Mouse (Mus musculus) embryonic facial prominence, embryonic 10.5 days (tissue): Measurements from ENCODE around the gene Fxyd3. TPM values are rescaled to one million over a fixed set of nuclear protein-coding genes. Genes with fewer than 3 reads are reported as not detected.

Source experiments
- DNase-seq: peaks from one replicate; pipeline ENCODE4 v3.0.0-alpha.2; 2017; ENCODE audit warnings: low spot score
- H3K27ac ChIP-seq: fragments of 300-500 bp; sonication (generic); replicated peaks from 2 replicates; pipeline ENCODE4 v1.5.1; 2016; ENCODE audit warnings: mild to moderate bottlenecking
- H3K27me3 ChIP-seq: fragments of 300-500 bp; sonication (generic); replicated peaks from 2 replicates; pipeline ENCODE4 v1.6.1; 2016; ENCODE audit warnings: low read depth, mild to moderate bottlenecking; ENCODE audit not compliant: poor library complexity, severe bottlenecking
- H3K36me3 ChIP-seq: fragments of 300-500 bp; sonication (generic); replicated peaks from 2 replicates; pipeline ENCODE4 v1.6.1; 2016; ENCODE audit warnings: mild to moderate bottlenecking, moderate library complexity
- H3K4me1 ChIP-seq: fragments of 300-500 bp; sonication (generic); 2 replicates; pipeline ENCODE4 v1.6.1; 2016
- H3K4me3 ChIP-seq: fragments of 300-500 bp; sonication (generic); 2 replicates; pipeline ENCODE4 v1.5.1; 2016; ENCODE audit warnings: mild to moderate bottlenecking, moderate library complexity
- H3K9me3 ChIP-seq: fragments of 300-500 bp; sonication (generic); 2 replicates; pipeline ENCODE4 v1.6.1; 2016; ENCODE audit warnings: mild to moderate bottlenecking
- WGBS: fragments of 180-500 bp; shearing (Covaris S2); methylation state at CpG from one replicate; pipeline ENCODE4 v1.1.7; 2016; 5-methylcytosine and 5-hydroxymethylcytosine counted together
- polyA plus RNA-seq: library from polyadenylated mRNA; unstranded; fragments of >200 nt; fragmentation: Nextera tagmentation; extraction: Ambion mirVana; gene quantifications from 2 replicates; pipeline ENCODE4 v1.2.1, GENCODE M21; 2016

Fxyd3 gene
- polyA plus RNA-seq, 1 experiment from 2014 or later: 8.8 TPM

GRCm38 (mm10) chr7:31059919-31060620 is 16.4 kb downstream of the Fxyd3 start:
- Histone ChIP-seq H3K4me3 (peak overlapping the region; percentile 15; the same call in 1 of the 2 replicates), H3K27me3 (peaks cover 6% of the 10 kb centered on the region), H3K27ac (peak overlapping the region; percentile 60), H3K36me3 (no peaks in the 10 kb centered on the region), H3K9me3 (no peaks in the 10 kb centered on the region), H3K4me1 (peaks cover 24% of the 10 kb centered on the region)
- DNase-seq: no peak
- WGBS: 60% methylated on average over 11 of the region's 11 CpGs

- H3K27me3 ChIP-seq: peaks cover 16% of the 10 kb centered on the region
- H3K4me3 ChIP-seq: no peak within 1 kb of the TSS
- H3K4me1 ChIP-seq: peaks cover 33% of the 10 kb centered on the region
- no peaks in the 10 kb centered on the region for H3K36me3 ChIP-seq
- 2% methylated on average over 2 of the region's 2 CpGs for whole genome bisulfite sequencing
- no peaks in the 10 kb centered on the region for H3K9me3 ChIP-seq
- peak; percentile 88 for DNase-seq
- H3K27ac ChIP-seq: peak within 1 kb of the TSS; percentile 60
These were observed 17.4 kb downstream of the Fxyd3 start, which contains the start of gene Lgi4 for GRCm38 (mm10) chr7:31059108-31059507. Gene Lgi4, plus strand, starts transcription at chr7:31059342.

- peaks cover 25% of the 10 kb centered on the region for H3K27me3 ChIP-seq
- no peaks in the 10 kb centered on the region for H3K36me3 ChIP-seq
- no peak overlapping the region for H3K27ac ChIP-seq
- peaks cover 42% of the 10 kb centered on the region for H3K4me1 ChIP-seq
- WGBS: 83% methylated on average over 6 of the region's 6 CpGs
- H3K4me3 ChIP-seq: no peak overlapping the region
- H3K9me3 ChIP-seq: no peaks in the 10 kb centered on the region
- DNase-seq: no peak
These were observed 18.3 kb downstream of the Fxyd3 start for GRCm38 (mm10) chr7:31058211-31058610.

DNA sequence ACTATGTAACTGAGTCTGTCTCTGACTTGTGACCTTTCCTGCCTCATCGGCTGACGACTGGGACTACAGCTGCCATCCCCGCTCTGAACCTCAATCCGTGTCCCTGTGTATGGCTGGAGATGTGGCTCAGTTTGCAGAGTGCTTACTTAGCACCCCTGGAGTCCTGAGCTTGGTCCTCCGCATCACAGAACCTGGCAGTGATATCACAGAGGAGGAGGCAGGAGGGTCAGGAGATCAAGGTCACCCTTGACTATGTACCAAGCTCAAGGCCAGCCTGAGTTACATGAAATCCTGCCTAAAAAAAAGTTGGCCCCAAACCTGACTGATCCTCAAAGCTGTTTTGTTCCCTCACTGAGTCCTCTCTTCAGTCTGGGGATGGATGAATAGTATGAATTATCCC is 18.8 kb downstream of the Fxyd3 start:
- no peaks in the 10 kb centered on the region for H3K36me3 ChIP-seq
- no peaks in the 10 kb centered on the region for H3K9me3 ChIP-seq
- no peak overlapping the region for H3K4me3 ChIP-seq
- peaks cover 29% of the 10 kb centered on the region for H3K27me3 ChIP-seq
- no peak overlapping the region for H3K27ac ChIP-seq
- DNase-seq: no peak
- H3K4me1 ChIP-seq: peaks cover 47% of the 10 kb centered on the region
- 71% methylated on average over 5 of the region's 5 CpGs for WGBS

DNA sequence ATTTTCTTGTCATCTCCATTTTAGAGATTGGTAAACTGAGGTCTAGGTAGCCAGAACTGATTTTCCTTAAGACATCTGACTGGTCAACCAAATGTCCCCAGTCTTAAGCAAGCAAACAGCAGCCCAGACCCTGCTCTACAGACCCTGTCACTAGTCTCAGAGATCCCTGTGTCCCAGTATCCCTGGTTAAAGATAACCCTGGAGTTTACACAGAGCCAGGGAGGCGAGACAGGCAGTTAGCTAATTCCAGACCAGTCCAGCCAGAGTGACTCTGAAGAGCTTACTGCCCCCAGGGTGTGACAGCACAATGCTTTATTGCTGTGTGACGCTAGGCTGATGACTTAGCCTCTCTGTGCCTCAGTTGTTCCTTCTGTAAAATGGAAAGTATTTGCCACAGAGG is 19.4 kb downstream of the Fxyd3 start, which contains the start of gene Fxyd1:
Fxyd1 (minus strand) TSS at position 129 of the 400 bp plus-strand sequence.
- Histone ChIP-seq H3K27me3 (peaks cover 36% of the 10 kb centered on the region), H3K36me3 (no peaks in the 10 kb centered on the region), H3K27ac (0 out of 2 replicates have a peak within 1 kb of the TSS, but pooled peaks have one; percentile 74), H3K4me3 (no peak within 1 kb of the TSS), H3K4me1 (peaks cover 54% of the 10 kb centered on the region), H3K9me3 (no peaks in the 10 kb centered on the region)
- WGBS: 73% methylated on average over 2 of the region's 2 CpGs
- DNase-seq: no peak

DNA sequence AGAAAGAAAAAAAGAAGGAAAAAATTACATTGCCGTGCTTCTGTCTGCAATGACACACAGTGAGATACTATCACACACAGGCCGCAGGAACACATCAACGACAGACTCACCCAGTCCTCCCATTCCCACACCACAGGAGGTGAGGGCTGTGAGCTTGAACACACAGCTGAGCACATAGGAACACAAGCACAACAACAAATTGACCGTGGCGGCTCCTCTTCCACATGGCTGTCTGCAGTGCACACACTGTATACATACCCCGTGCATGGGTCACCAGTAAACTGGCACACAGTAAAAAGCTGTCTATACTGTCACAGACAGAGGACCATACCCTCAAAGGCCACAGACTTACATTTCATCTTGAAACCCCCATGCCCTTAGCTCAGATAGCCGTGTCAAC is 20.1 kb downstream of the Fxyd3 start:
- peaks cover 60% of the 10 kb centered on the region for H3K4me1 ChIP-seq
- H3K36me3 ChIP-seq: no peaks in the 10 kb centered on the region
- WGBS: 80% methylated on average over 7 of the region's 7 CpGs
- H3K4me3 ChIP-seq: no peak overlapping the region
- peaks cover 42% of the 10 kb centered on the region for H3K27me3 ChIP-seq
- DNase-seq: no peak
- no peak overlapping the region for H3K27ac ChIP-seq
- H3K9me3 ChIP-seq: no peaks in the 10 kb centered on the region

DNA sequence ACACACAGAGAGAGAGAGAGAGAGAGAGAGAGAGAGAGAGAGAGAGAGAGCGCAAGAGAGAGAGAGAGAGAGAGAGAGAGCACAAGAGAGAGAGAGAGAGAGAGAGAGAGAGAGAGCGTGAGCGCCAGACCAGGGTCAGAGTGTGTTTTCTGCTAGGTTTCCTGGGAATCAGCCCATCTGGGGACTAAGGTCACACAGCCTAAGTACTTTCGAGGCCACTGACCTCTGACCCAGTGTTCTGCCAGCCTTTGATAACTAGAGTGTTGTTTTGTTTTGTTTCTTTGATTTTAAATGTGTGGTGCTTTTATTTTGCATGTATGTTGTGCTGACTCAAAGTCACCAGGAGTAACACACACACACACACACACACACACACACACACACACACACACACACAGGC is 20.6 kb downstream of the Fxyd3 start:
- Histone ChIP-seq H3K4me1 (peaks cover 66% of the 10 kb centered on the region), H3K36me3 (no peaks in the 10 kb centered on the region), H3K27ac (peak overlapping the region; percentile 74), H3K27me3 (peaks cover 48% of the 10 kb centered on the region), H3K9me3 (no peaks in the 10 kb centered on the region), H3K4me3 (peak overlapping the region; percentile 43; the same call in 1 of the 2 replicates)
- peak; percentile 17 for DNase-seq
- 16% methylated on average over 3 of the region's 4 CpGs for WGBS

GRCm38 (mm10) chr7:31055354-31055824 is 21.1 kb downstream of the Fxyd3 start:
- peak overlapping the region; percentile 43 for H3K4me3 ChIP-seq
- H3K27ac ChIP-seq: peak overlapping the region; percentile 74
- no peaks in the 10 kb centered on the region for H3K9me3 ChIP-seq
- H3K27me3 ChIP-seq: peaks cover 53% of the 10 kb centered on the region
- 3% methylated on average over 10 of the region's 10 CpGs for WGBS
- peak; percentile 70 for DNase-seq
- no peaks in the 10 kb centered on the region for H3K36me3 ChIP-seq
- peaks cover 71% of the 10 kb centered on the region for H3K4me1 ChIP-seq

DNA sequence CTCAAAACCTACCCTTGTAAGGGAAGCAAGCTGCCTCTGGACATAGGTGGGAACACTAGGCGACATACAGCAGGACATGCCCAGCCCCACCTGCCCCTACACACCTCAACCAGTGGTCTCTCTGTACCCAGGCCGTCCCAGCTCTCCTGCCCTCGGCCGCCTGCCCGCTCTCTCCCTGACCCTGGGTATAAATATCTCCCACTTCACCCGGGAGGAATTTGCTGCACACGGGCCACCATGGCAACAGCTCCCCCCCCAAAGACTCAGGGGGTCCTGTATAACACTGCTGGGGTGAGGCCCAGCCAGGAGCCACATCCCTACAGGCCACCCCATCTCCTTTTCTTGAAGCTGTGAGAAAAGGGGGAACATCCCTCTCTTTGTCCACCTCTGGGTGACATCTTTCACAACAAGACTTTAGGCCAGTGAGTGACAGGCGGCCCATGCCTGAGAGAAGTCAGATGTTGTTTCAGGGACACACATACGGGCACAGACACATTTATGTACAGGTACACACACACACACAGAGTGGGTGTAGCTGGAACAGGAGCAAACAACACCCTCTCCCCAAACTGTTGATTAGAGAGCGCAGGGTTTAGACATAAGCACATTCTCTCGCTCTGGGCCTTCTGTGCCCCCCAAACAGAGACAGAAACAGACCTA is 21.7 kb downstream of the Fxyd3 start:
- no peak for DNase-seq
- H3K4me1 ChIP-seq: peaks cover 72% of the 10 kb centered on the region
- 44% methylated on average over 11 of the region's 11 CpGs for WGBS
- peak overlapping the region; percentile 74 for H3K27ac ChIP-seq
- H3K4me3 ChIP-seq: peak overlapping the region; percentile 43; the same call in 1 of the 2 replicates
- no peaks in the 10 kb centered on the region for H3K36me3 ChIP-seq
- H3K27me3 ChIP-seq: peaks cover 59% of the 10 kb centered on the region
- no peaks in the 10 kb centered on the region for H3K9me3 ChIP-seq

GRCm38 (mm10) chr7:31053882-31054447 is 22.5 kb downstream of the Fxyd3 start:
- H3K27ac ChIP-seq: no peak overlapping the region
- peaks cover 67% of the 10 kb centered on the region for H3K27me3 ChIP-seq
- WGBS: 35% methylated on average over 10 of the region's 10 CpGs
- no peak for DNase-seq
- H3K4me3 ChIP-seq: no peak overlapping the region
- H3K36me3 ChIP-seq: no peaks in the 10 kb centered on the region
- H3K4me1 ChIP-seq: peaks cover 71% of the 10 kb centered on the region
- no peaks in the 10 kb centered on the region for H3K9me3 ChIP-seq

- no peaks in the 10 kb centered on the region for H3K9me3 ChIP-seq
- peaks cover 78% of the 10 kb centered on the region for H3K27me3 ChIP-seq
- H3K4me1 ChIP-seq: peaks cover 69% of the 10 kb centered on the region
- H3K36me3 ChIP-seq: no peaks in the 10 kb centered on the region
- peak; percentile 74 for DNase-seq
- H3K4me3 ChIP-seq: peak overlapping the region; percentile 45
- 1% methylated on average over 34 of the region's 34 CpGs for WGBS
- H3K27ac ChIP-seq: no peak overlapping the region
These were observed 23.7 kb downstream of the Fxyd3 start for GRCm38 (mm10) chr7:31052636-31053434.

- WGBS: 4% methylated on average over 22 of the region's 22 CpGs
- Histone ChIP-seq H3K9me3 (no peaks in the 10 kb centered on the region), H3K36me3 (no peaks in the 10 kb centered on the region), H3K4me3 (peak overlapping the region; percentile 45), H3K4me1 (peaks cover 69% of the 10 kb centered on the region), H3K27ac (no peak overlapping the region), H3K27me3 (peaks cover 84% of the 10 kb centered on the region)
- peak; percentile 13 for DNase-seq
These were observed 24.3 kb downstream of the Fxyd3 start for GRCm38 (mm10) chr7:31052251-31052635.
